Mouse (Mus musculus) liver, embryonic 14.5 days (tissue): Measurements from ENCODE around the gene Hist1h2bc. TPM values are rescaled to one million over a fixed set of nuclear protein-coding genes. Genes with fewer than 3 reads are reported as not detected.

ENCODE experiments used
- ATAC-seq: fragments of 200-750 bp; cut with Nextera tagmentation; 2 replicates; pipeline ENCODE4 v1.8.0; 2017; ENCODE audit warnings: moderate number of reproducible peaks, mild to moderate bottlenecking, moderate library complexity; ENCODE audit not compliant: insufficient read depth
- DNase-seq, 3 experiments: peaks; one replicate each; pipeline ENCODE4 v3.0.0-alpha.2; 2012 to 2013; ENCODE audit warnings: low read depth in 3 of 3, low spot score in 3 of 3
- H3K27ac ChIP-seq: fragments of 300-500 bp; sonication (generic); 2 replicates; pipeline ENCODE4 v1.5.1; 2014; ENCODE audit warnings: moderate library complexity, mild to moderate bottlenecking, control low read depth, inconsistent platforms
- H3K27me3 ChIP-seq: fragments of 300-500 bp; sonication (generic); 2 replicates; pipeline ENCODE4 v1.6.1; 2014; ENCODE audit warnings: mild to moderate bottlenecking, low read length, moderate library complexity; ENCODE audit not compliant: control insufficient read depth, insufficient read depth
- H3K36me3 ChIP-seq: fragments of 300-500 bp; sonication (generic); replicated peaks from 2 replicates; pipeline ENCODE4 v1.6.1; 2014; ENCODE audit warnings: low read depth; ENCODE audit not compliant: control insufficient read depth, insufficient read depth
- H3K4me1 ChIP-seq, 2 experiments: fragments of 200-500 bp in 1 of 2; fragments of 300-500 bp in 1 of 2; sonication (generic) in 1 of 2; replicated peaks; 2 replicates each; pipeline ENCODE4 v1.6.1; 2012 to 2014; ENCODE audit warnings: antibody characterized with exemption in 1 of 2, inconsistent platforms in 1 of 2, low read length in 1 of 2; ENCODE audit not compliant: control insufficient read depth in 2 of 2, insufficient read depth in 2 of 2
- H3K4me2 ChIP-seq: fragments of 300-500 bp; sonication (generic); 2 replicates; pipeline ENCODE4 v1.6.1; 2014; ENCODE audit warnings: low read depth, mild to moderate bottlenecking, control low read depth, moderate library complexity
- H3K4me3 ChIP-seq, 2 experiments: fragments of 200-500 bp in 1 of 2; fragments of 300-500 bp in 1 of 2; sonication (generic) in 1 of 2; 2 replicates each; pipeline ENCODE4 v1.5.1; 2012 to 2014; ENCODE audit warnings: low read depth in 2 of 2, low read length in 2 of 2, mild to moderate bottlenecking in 2 of 2, control low read depth in 1 of 2, inconsistent platforms in 1 of 2, moderate library complexity in 1 of 2; ENCODE audit not compliant: insufficient read depth in 1 of 2
- H3K9ac ChIP-seq: fragments of 300-500 bp; sonication (generic); replicated peaks from 2 replicates; pipeline ENCODE4 v1.6.1; 2014; ENCODE audit warnings: mild to moderate bottlenecking, control low read depth, moderate library complexity
- H3K9me3 ChIP-seq: fragments of 300-500 bp; sonication (generic); 2 replicates; pipeline ENCODE4 v1.6.1; 2016; ENCODE audit warnings: low read length, mixed read lengths; ENCODE audit not compliant: control insufficient read depth
- CTCF ChIP-seq: IDR thresholded peaks from 2 replicates; pipeline ENCODE4 v1.5.1; 2016; ENCODE audit warnings: antibody characterized with exemption, low read depth, control low read depth
- EP300 ChIP-seq: IDR thresholded peaks from 2 replicates; pipeline ENCODE4 v1.6.1; 2016; ENCODE audit warnings: antibody characterized with exemption, low read depth
- WGBS: fragments of 180-500 bp; shearing (Covaris S2); extraction: QIAGEN DNeasy Blood & Tissue Kit; methylation state at CpG from one replicate; pipeline ENCODE4 v1.1.7; 2014; ENCODE audit not compliant: insufficient replicate concordance; 5-methylcytosine and 5-hydroxymethylcytosine counted together
- polyA plus RNA-seq, 2 experiments: library from polyadenylated mRNA; depleted of rRNA in 1 of 2; stranded (reverse) in 1 of 2; unstranded in 1 of 2; fragments of >200 nt; fragmentation: Nextera tagmentation in 1 of 2; extraction: Ambion mirVana in 1 of 2; gene quantifications; 2 replicates each; pipeline versions ENCODE4 v1.2.1 to v1.2.3; 2012 to 2014

Hist1h2bc gene
- polyA plus RNA-seq, 2 experiments = 79.7 to 106 TPM

DNA sequence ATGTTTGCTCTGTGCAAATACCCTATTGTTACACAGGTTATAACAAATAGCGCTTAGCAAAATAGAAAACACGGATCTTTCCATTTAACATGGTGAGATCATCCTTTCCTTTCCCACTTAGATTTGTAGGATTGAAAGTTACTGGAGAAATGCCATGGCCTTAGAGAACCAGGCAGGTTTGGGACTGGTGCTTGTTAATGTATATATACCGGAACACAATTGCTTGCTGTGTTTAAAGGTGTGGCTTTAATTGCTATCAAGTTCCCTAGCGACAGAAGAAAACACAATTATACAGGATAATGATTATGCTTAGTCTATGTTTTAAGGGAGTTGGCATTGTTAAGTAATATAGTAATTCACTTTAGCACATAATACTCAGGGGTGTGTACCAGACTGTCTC is 3.2 kb downstream of the Hist1h2bc start:
- peak overlapping the region; percentile 29; the same call in 1 of the 2 replicates for H3K9ac ChIP-seq
- DNase-seq (no peak), ATAC-seq (no peak)
- H3K36me3 ChIP-seq = no peaks in the 10 kb centered on the region
- peak overlapping the region; percentile 56 for H3K4me2 ChIP-seq
- H3K27me3 ChIP-seq = no peaks in the 10 kb centered on the region
- no peaks in the 10 kb centered on the region for H3K9me3 ChIP-seq
- H3K4me1 ChIP-seq = peaks cover 10 to 27% of the 10 kb centered on the region in 2 experiments
- H3K4me3 ChIP-seq = peak overlapping the region in 1 of 2 experiments; percentile 28; a peak in 2 of 4 replicates
- 78% methylated on average over 4 of the region's 4 CpGs for WGBS
- TF ChIP-seq CTCF = no peak
- no peak for TF ChIP-seq EP300
- H3K27ac ChIP-seq = no peak overlapping the region

DNA sequence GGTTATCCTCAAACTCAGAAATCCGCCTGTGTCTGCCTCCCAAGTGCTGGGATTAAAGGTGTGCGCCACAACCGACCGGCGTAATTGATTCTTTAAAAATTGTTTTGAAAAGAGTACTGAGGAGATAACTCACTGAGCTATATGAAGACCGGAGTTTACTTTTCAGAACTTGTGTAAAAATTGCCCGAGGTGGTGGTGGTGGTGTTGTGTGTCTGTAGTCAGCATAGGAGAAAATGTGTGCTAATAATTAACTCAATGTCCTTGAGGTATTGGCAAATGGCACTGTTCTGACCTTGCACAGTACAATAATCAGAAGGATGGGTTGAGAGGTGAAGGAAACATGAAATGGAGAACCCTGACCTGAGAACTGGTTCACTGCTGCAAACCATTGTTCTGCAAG is 3.9 kb downstream of the Hist1h2bc start:
- ATAC-seq (no peak), DNase-seq (no peak)
- no peak overlapping the region; the same call in 1 of the 2 replicates for H3K27ac ChIP-seq
- H3K9me3 ChIP-seq = no peaks in the 10 kb centered on the region
- H3K27me3 ChIP-seq = no peaks in the 10 kb centered on the region
- peak overlapping the region; percentile 56 for H3K4me2 ChIP-seq
- H3K9ac ChIP-seq = no peak overlapping the region; the same call in 1 of the 2 replicates
- TF ChIP-seq EP300 (no peak), CTCF (no peak)
- H3K36me3 ChIP-seq = no peaks in the 10 kb centered on the region
- no peak overlapping the region for H3K4me3 ChIP-seq
- 80% methylated on average over 7 of the region's 7 CpGs for WGBS
- H3K4me1 ChIP-seq = peaks cover 7 to 20% of the 10 kb centered on the region in 2 experiments

DNA sequence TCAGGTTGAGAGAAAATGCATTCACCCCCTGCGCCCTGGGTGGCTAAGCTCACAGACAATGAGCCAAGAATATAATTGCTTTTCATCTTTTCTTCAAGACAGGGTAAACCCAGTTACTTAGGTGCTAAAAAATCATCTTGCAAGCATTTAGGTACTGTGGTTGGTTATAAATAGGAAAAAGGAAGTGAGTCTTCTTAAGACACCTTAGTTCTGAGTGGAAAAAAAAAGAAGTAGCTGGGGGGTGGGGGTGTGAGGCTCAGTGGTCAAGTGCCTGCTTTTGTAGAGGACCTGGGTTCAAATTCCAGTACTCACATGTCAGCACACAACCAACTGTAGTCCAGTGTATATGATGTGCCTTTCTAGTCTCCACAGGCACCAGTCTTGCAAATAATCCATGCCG is 5.0 kb downstream of the Hist1h2bc start:
- Histone ChIP-seq H3K36me3 (no peaks in the 10 kb centered on the region), H3K9me3 (no peaks in the 10 kb centered on the region), H3K27me3 (no peaks in the 10 kb centered on the region), H3K9ac (no peak overlapping the region), H3K27ac (no peak overlapping the region), H3K4me3 (no peak overlapping the region), H3K4me1 (peaks cover 7 to 19% of the 10 kb centered on the region in 2 experiments), H3K4me2 (no peak overlapping the region)
- DNase-seq = no peak
- no peak for ATAC-seq
- TF ChIP-seq CTCF (no peak), EP300 (no peak)
- 81% methylated on average over 2 of the region's 2 CpGs for WGBS

DNA sequence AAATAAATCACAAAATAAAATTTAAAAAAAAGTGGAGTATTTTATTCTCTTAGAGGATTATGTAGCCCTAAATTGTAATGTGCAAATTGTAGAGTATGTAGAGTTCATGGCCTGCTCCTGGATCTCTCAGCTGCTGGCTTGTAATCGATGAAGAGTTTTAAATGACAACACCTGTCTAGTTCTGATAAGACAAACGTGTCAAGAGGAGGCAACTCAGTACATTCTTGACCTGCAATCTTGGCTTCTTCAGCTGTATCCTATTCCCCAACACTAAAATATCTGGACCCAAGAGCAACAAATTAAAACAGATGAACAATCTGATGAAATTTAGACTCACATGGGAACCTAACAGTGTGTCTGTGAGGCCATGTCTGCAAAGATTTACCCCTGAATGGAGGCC is 5.5 kb downstream of the Hist1h2bc start:
- no peak overlapping the region for H3K4me2 ChIP-seq
- no peaks in the 10 kb centered on the region for H3K27me3 ChIP-seq
- no peaks in the 10 kb centered on the region for H3K36me3 ChIP-seq
- H3K9me3 ChIP-seq = no peaks in the 10 kb centered on the region
- H3K4me3 ChIP-seq = no peak overlapping the region
- TF ChIP-seq EP300 (peak; percentile 53), CTCF (no peak)
- WGBS = 12% methylated on average over 2 of the region's 2 CpGs
- no peak for DNase-seq
- H3K27ac ChIP-seq = no peak overlapping the region
- peaks cover 7 to 19% of the 10 kb centered on the region in 2 experiments for H3K4me1 ChIP-seq
- ATAC-seq = no peak
- H3K9ac ChIP-seq = no peak overlapping the region

DNA sequence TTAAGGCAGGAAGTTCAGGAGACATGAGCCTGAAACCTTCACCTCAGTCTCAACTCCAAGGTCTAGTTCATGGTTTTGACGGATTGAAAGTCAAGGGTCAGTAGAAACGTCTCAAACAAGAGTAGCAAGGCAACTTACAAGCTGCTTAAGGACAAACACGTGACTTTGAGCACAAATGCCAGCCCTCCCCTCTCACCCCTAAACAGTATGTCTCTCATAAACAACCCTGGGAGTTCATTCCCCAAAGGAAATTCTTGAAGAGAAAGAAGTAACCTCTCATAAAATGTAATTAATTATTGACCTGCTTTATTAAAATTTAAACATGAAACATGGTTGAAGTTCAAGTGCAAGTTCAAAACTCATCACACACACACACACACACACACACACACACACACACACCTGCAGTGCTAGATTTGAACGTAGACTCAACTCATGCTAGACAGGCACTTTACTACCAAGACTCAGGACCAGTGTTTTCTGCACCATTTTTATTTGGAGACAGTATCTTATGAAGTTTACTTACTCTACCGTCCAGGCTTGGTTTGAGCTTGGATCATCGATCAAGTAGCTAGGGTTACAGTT is 9.9 kb downstream of the Hist1h2bc start:
- peaks cover 23 to 24% of the 10 kb centered on the region in 2 experiments for H3K4me1 ChIP-seq
- no peak overlapping the region for H3K4me2 ChIP-seq
- no peak for DNase-seq
- H3K36me3 ChIP-seq = no peaks in the 10 kb centered on the region
- no peak overlapping the region for H3K27ac ChIP-seq
- H3K9me3 ChIP-seq = no peaks in the 10 kb centered on the region
- ATAC-seq = no peak
- TF ChIP-seq EP300 = no peak
- TF ChIP-seq CTCF = no peak
- H3K4me3 ChIP-seq = no peak overlapping the region
- H3K27me3 ChIP-seq = no peaks in the 10 kb centered on the region
- 73% methylated on average over 6 of the region's 6 CpGs for whole genome bisulfite sequencing
- no peak overlapping the region for H3K9ac ChIP-seq
